Mouse (Mus musculus): ENCODE results near the gene Zbtb7a. TPM values are rescaled to one million over a fixed set of nuclear protein-coding genes. Genes with fewer than 3 reads are reported as not detected.

The Zbtb7a gene
- total RNA-seq, 2 experiments from 2014 or later: 69.9 to 84.0 TPM

- DNase-seq: peak; percentile 30 to 37
Measured at GRCm38 (mm10) chr10:81190236-81190911, 55.4 kb downstream of the Zbtb7a start.

- peak in 1 of 2 experiments; percentile 33 for DNase-seq
Measured at GRCm38 (mm10) chr10:81190912-81191321, 55.9 kb downstream of the Zbtb7a start.

- DNase-seq: peak; percentile 15 to 31
Measured at GRCm38 (mm10) chr10:81191342-81191982, 56.4 kb downstream of the Zbtb7a start.

- DNase-seq: peak; percentile 85 to 91
Measured at GRCm38 (mm10) chr10:81192270-81192967, 57.4 kb downstream of the Zbtb7a start.

GRCm38 (mm10) chr10:81192968-81193501, 58.0 kb downstream of the Zbtb7a start:
- DNase-seq: peak in 1 of 2 experiments; percentile 23

- peak in 1 of 2 experiments; percentile 50 for DNase-seq
Measured at GRCm38 (mm10) chr10:81193991-81194774, 59.2 kb downstream of the Zbtb7a start.

GRCm38 (mm10) chr10:81195300-81195699, 60.3 kb downstream of the Zbtb7a start:
- DNase-seq: no peak

- no peak for DNase-seq
Measured at GRCm38 (mm10) chr10:81196470-81197065, 61.5 kb downstream of the Zbtb7a start.

- no peak for DNase-seq
Measured at GRCm38 (mm10) chr10:81197305-81197704, 62.3 kb downstream of the Zbtb7a start.

GRCm38 (mm10) chr10:81198230-81198629, 63.2 kb downstream of the Zbtb7a start:
- peak; percentile 25 to 40 for DNase-seq

GRCm38 (mm10) chr10:81198990-81199389, 64.0 kb downstream of the Zbtb7a start:
- DNase-seq: no peak

- DNase-seq: no peak
Measured at GRCm38 (mm10) chr10:81200141-81200540, 65.1 kb downstream of the Zbtb7a start.

GRCm38 (mm10) chr10:81200605-81201287, 65.7 kb downstream of the Zbtb7a start:
- DNase-seq: no peak

- no peak for DNase-seq
Measured at GRCm38 (mm10) chr10:81201807-81202758, 67.1 kb downstream of the Zbtb7a start, which contains the start of gene Nmrk2. TSS of gene Nmrk2 (minus strand) at chr10:81202051.

Small RNA genes within 50 kb of the gene (microRNA-seq; reads per million reads assigned to microRNA genes)
- gene Mir5615-1: not detected
- not detected for gene Mir5615-2

Other genes with a start within 250 kb of the Zbtb7a start
- gene Timm13, start 234.3 kb upstream of the Zbtb7a start, total RNA-seq (2021): 100 to 1,000 TPM; 202 to 239 TPM
- 10 to 100 TPM; 11.2 to 17.2 TPM for gene Lmnb2, start 217.0 kb upstream of the Zbtb7a start, total RNA-seq (2021)
- gene Gadd45b, start 205.1 kb upstream of the Zbtb7a start, total RNA-seq (2021): 100 to 1,000 TPM in 1 of 2 experiments, 10 to 100 TPM in 1; 81.7 to 149 TPM
- 1 to 10 TPM; 6.4 to 6.7 TPM for gene Gng7, start 120.3 kb upstream of the Zbtb7a start, total RNA-seq (2021)
- gene Diras1, start 109.6 kb upstream of the Zbtb7a start, total RNA-seq (2021): 1 to 10 TPM; 1.2 to 1.5 TPM
- gene Slc39a3, start 97.8 kb upstream of the Zbtb7a start, total RNA-seq (2021): 10 to 100 TPM; 33.2 to 68.5 TPM
- gene Sgta, start 75.0 kb upstream of the Zbtb7a start, total RNA-seq (2021): 100 to 1,000 TPM; 223 to 227 TPM
- 10 to 100 TPM; 51.5 to 56.6 TPM for gene Thop1, start 65.2 kb upstream of the Zbtb7a start, total RNA-seq (2021)
- gene Creb3l3, start 36.3 kb upstream of the Zbtb7a start, total RNA-seq (2021): 1 to 10 TPM in 1 of 2 experiments, under 1 TPM in 1; 0.36 to 2.1 TPM
- 100 to 1,000 TPM; 178 to 186 TPM for gene Map2k2, start 29.3 kb upstream of the Zbtb7a start, total RNA-seq (2021)
- 10 to 100 TPM; 26.7 to 28.2 TPM for gene Pias4, start 32.7 kb downstream of the Zbtb7a start, total RNA-seq (2021)
- 1,000 to 10,000 TPM; 1,540 to 1,602 TPM for gene Eef2, start 41.4 kb downstream of the Zbtb7a start, total RNA-seq (2021)
- gene Dapk3, start 47.8 kb downstream of the Zbtb7a start, total RNA-seq (2021): 10 to 100 TPM; 77.1 to 78.2 TPM
- not detected for gene 4930442H23Rik, start 48.6 kb downstream of the Zbtb7a start, total RNA-seq (2021)
- gene Nmrk2, start 66.8 kb downstream of the Zbtb7a start, total RNA-seq (2021): not detected
- 1 to 10 TPM; 1.5 to 2.6 TPM for gene Atcay, start 95.6 kb downstream of the Zbtb7a start, total RNA-seq (2021)
- gene Zfr2, start 97.9 kb downstream of the Zbtb7a start, total RNA-seq (2021): 10 to 100 TPM in 1 of 2 experiments, 1 to 10 TPM in 1; 9.2 to 14.2 TPM
- under 1 TPM; 0.36 to 0.86 TPM for gene Matk, start 117.7 kb downstream of the Zbtb7a start, total RNA-seq (2021)
- gene Mrpl54, start 131.7 kb downstream of the Zbtb7a start, total RNA-seq (2021): 100 to 1,000 TPM; 121 to 141 TPM
- gene Apba3, start 131.7 kb downstream of the Zbtb7a start, total RNA-seq (2021): 100 to 1,000 TPM in 1 of 2 experiments, 10 to 100 TPM in 1; 78.8 to 109 TPM
- gene Tjp3, start 156.4 kb downstream of the Zbtb7a start, total RNA-seq (2021): under 1 TPM; 0.23 to 0.26 TPM
- 10 to 100 TPM; 37.2 to 40.9 TPM for gene Pip5k1c, start 157.7 kb downstream of the Zbtb7a start, total RNA-seq (2021)
- 10 to 100 TPM; 37.9 to 39.1 TPM for gene Cactin, start 185.9 kb downstream of the Zbtb7a start, total RNA-seq (2021)
- 10 to 100 TPM; 53.2 to 53.9 TPM for gene Tbxa2r, start 193.5 kb downstream of the Zbtb7a start, total RNA-seq (2021)
- 1 to 10 TPM; 3.5 to 7.7 TPM for gene Gipc3, start 208.0 kb downstream of the Zbtb7a start, total RNA-seq (2021)
- gene Hmg20b, start 215.3 kb downstream of the Zbtb7a start, total RNA-seq (2021): 10 to 100 TPM; 88.9 to 92.3 TPM
- gene Mfsd12, start 222.3 kb downstream of the Zbtb7a start, total RNA-seq (2021): 10 to 100 TPM; 16.7 to 22.7 TPM
- gene 4930404N11Rik, start 230.6 kb downstream of the Zbtb7a start, total RNA-seq (2021): 1 to 10 TPM; 1.0 to 3.1 TPM
- gene Fzr1, start 243.3 kb downstream of the Zbtb7a start, total RNA-seq (2021): 10 to 100 TPM; 37.8 to 49.0 TPM
- 10 to 100 TPM; 48.9 to 54.0 TPM for gene Dohh, start 249.2 kb downstream of the Zbtb7a start, total RNA-seq (2021)
- 1 to 10 TPM; 1.1 to 1.7 TPM for gene Gm48551, start 249.2 kb downstream of the Zbtb7a start, total RNA-seq (2021)